Mouse (Mus musculus) spleen, postnatal 36 days (tissue): ENCODE measurements at regions not wholly inside any gene's neighbourhood (a gene's known extent, or its start where the extent isn't known, plus 50 kb on each side); places are given as distances from the start of the nearest gene placed in this dataset.

Experiments
- DNase-seq, 2 experiments: peaks; one replicate each; pipeline ENCODE4 v3.0.0; 2022; ENCODE audit warnings: low spot score in 2 of 2, mixed read lengths in 1 of 2

DNA sequence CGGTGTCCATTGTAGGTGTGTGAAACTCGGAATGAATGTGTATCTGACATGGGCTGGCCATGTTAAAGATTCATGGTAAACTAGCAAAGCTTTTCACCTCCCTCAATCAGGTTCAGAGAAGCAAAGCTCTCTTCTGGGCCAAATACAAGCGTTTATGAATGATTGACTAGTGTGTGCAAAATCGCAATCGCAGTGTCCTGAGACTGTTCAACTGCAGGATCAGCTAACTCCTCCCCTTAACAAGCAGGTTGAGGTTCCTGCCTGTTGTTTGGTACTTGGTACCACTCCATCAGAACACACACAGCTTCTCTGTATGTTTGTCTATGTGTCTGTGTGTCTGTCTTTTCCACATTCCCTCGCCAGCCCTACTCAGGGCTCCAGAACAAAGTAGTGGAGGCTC lies 458.6 kb downstream of the Cd83 start:
- DNase-seq = no peak

DNA sequence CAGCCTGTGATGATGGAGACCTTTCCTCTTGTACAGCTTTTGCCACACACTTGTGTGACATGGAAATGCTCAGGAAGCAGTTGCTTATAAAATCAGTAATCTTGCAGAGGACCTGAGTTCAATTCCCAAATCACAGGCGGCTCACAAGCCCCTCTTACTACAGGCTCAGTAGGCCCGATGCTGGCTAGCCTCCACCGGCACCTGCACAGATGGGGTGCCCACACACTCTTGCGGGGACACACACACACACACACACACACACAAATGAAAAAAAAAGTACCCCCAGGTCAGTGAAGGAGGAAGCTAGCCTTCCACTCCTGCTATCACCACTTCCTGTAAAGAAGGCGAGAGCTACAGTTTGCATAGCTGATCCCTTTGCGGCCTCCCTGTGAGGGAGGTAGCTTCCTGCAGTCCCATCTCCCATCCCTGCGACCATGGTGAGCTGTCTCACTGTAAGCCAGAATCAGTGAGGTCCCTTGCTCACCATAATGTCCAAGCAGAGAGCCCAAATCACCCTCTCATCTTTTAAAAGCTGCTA lies 462.2 kb downstream of the Cd83 start:
- peak; percentile 21 to 41 for DNase-seq

DNA sequence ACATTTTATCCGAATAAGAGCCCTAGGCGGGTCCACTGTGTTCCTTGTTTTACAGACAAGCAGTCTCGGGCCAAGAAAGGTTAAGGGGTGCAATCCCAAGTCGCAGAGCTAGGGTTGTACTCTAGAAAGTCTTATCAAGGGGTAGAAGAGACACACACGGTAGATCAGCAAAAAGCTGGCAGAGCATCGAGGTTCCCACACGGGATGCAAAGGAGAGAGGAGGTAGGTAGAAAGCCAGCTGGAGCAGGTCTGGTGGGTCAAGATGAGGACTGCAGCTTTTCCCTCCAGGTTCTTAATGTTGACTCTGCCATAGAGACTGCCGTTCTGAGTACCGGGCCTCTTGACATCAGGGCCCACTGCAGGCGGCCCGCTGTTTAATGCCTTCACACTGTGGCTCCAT lies 463.3 kb downstream of the Cd83 start:
- no peak for DNase-seq

DNA sequence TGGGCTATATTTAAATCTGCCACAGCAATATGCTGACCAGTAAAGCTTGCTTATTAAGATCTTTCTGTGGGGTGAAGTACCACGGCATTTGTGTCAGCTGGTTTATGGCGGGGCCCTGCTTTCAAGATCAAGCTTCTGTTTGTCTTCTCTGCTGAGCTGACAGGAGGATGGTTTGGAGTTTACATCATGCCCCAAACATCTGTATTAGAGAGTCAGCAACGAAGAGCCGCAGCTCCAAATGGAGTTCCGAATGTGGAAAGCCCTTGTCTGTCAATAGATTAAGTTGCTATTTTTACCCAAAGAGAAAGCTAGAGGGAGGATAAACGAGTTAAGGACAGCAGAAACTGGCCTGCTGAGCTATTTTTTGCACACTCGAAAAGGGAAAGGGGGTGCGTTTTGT lies 463.8 kb downstream of the Cd83 start:
- no peak for DNase-seq

DNA sequence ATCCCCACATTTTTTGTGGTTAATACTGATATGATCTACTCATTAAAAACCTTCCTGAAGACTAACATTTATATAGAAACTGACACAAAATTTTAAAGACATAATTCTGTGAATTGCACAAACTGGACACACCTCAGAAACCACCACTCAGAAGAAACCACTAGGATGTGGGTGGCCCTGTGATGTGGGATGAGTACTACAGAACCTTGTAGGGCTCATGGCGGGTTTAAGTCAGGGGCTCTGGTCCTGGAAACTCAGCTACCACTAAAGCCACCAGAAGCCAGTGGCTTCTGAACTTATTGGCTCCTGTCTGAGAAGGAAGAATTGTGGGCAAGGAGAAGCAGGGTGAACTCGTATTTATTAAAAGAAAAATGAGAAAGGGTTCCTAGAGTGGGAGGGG lies 464.5 kb downstream of the Cd83 start:
- no peak for DNase-seq

DNA sequence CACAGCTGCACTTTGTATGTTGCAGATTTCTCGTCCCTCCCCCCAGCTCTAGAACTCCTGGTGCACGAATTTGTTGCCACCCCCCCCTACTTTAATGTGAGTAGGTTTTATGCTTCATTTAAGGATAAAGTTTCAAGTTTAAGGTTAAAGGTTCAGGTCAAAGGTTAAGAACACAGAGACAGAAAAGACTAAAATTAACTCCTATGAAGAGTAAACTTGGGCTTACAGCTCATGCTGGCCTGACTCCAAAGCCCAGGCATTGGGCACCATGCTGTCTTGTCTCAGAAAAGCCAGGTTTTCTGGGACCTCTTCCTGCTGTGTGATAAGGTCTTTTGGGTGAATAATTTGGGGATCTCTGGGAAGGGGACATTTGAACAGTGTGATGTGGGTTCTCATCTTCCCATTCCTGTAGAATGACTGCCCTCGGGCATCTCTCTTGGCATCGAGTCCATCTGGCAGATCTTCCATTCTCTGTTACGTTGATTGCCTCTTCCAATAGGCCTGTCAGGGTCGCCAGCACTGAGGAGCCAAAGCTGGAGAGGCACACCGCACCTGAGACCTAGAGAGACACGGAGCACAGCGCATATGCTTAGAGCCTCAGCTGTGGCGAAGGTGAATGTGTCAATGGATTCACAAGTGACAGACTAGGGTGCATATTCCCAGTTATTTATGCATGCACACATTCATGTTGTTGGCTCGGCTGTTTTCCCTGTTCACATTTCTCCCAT lies 466.1 kb downstream of the Cd83 start:
- DNase-seq = no peak

DNA sequence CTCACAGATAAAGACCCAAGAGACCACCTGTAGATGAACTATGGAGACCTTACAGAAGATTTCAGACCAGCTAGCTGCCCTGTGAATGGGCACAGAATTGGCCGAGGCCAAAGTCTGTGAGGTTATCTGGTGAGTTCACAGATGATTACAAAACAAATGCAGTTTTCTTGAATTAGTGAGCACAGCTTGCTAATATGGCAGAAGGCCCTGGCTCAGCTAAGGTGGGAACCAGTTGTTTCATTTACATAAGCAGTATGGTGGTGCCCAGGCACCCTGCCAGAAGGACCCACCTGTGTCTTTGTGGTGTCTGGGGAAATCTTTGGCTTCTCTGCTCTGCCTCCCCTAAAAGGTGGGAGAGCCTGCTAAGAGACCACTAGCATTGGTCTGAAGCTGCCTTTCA lies 466.9 kb downstream of the Cd83 start:
- DNase-seq = no peak

DNA sequence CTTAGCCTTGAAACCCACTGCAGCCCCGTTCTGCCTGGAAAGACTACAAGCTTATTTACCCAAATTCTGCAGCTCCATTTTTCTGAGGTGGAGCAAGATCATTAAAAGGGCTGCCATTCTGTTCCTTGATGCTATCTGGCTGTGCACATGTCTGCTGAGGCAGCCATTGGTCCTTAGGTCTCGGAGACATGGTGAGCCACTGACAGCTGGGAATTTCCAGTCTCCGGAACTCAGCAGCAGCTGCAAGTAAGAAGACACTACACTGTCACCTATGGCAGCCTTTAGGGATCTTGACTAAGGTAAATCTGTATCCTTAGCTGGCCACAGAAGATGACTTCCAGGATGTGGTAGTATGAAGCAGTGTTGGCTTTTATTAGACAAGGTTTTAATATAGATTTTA lies 467.9 kb downstream of the Cd83 start:
- no peak for DNase-seq

DNA sequence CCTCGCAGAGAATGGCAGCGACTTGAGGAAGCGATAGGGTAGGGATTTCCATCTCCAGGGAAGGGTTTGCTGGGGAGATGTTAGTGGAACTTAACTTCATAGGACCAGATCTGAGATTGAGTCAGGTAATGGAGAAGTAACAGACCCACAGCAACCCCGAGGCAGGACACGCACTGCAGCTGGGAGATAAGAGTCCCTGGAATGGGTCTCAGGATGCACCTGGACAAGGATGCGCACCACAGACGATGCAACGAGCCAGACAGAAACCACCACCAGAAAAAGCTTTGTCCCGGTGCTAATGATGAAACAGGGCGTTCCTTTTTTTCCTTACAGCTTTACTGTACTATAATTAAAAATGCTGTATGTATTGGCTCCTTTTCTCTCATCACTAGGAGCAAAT lies 470.9 kb upstream of the Jarid2 start:
- DNase-seq = no peak

DNA sequence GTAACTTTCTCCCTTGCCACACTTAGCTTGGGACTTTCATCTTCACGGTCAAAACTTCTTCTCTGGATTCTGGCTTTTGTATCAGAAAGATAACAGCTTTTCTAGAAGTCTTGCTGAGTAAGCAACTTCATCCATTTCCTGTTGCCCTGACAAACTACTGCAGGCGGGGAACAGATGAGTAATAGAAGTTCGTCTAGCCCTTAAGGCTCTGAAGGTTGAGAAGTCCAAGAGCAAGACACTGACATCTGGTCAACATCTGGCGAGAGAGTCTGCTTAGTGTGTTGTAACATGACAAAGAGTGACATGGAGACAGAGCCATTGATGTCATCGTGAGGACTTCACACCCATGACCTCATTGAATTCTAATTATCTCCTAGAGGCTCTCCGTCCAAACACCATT lies 469.2 kb upstream of the Jarid2 start:
- no peak for DNase-seq

DNA sequence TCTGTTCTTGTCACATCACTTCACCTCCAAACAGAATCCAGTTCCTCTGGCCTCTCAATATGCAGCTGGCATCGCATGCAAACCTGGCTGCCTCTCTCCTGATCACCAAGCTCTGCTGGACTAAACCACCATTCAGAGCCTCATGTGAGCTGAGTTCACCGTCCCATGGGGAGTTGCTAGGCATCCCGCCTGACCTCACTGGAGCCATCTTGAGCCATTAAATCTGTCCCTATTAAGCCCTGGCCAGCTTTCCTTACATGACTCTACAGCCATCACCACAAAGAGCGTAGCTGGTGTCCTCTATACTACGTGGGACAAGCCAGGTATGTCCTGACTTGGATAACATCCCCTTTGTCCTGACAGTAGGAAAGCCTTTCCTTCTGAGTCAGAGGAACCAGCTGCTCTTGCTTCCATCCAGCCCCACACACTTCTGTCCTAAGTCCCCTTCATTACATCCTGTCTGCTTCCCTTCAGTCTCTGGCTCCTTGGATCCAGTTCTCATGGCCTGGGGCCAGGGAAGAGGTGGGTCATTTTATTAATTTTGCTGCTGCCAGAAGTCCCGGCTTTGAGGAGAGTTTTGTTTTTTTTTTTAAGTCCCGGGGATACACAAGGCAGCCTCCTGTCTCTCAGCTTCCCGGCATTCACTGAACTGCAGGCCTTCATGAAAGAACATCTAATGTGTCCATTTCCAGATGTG lies 468.5 kb upstream of the Jarid2 start:
- no peak for DNase-seq

DNA sequence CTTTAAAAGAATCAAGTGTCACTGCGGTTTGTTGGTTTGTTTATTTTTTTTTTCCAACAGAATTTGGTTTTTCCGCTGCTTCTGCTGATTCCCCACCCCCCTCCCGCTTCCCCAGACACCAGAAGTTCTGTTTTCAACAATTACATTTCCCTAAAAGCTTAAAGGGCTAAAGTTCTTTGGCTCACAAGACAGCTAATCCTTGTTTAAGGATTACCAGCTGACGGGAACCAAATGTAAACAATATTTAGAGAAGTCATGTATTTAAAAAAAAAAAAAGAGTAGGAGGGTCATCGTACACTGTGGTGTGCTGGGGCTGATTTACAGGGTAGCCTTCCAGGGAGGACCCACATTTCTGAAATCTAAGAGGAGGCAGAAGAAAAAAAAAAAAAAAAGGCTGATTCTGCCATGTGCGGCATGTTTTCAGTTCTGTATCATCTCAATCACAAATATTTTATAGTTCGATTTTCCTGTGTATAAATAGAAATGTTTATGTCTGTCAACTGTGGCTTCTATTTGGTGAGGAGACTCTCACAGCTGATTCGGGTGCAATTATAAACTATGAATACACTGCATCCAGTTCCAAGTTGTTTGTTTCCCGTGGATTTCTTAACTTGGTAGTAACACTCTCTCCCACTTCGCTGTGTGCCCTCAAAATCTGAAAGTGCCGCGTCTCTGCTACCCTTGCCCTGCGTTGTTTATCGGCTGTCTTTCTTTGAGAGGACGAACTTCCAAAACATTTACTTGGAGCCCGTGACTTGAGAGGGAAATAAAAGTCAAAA lies 456.3 kb upstream of the Jarid2 start:
- no peak for DNase-seq

DNA sequence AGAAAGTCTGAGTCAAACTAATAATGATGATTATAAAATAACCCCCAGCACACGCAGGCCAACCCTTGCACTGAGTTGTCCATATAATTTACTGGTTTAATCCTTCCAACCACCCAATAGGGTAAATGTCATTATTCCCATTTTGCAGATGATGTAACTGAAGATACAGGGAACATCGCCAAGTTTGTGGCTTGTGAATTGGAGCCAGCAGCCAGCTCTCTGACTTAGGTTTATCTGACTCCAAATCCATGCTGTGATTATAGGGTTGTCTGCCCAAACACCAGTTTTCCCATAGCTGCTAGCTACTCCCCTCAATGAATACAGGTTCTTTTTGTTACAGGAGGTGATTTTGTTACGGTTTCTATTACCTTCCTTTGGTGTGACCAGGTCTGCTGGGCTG lies 451.3 kb upstream of the Jarid2 start:
- DNase-seq = no peak

DNA sequence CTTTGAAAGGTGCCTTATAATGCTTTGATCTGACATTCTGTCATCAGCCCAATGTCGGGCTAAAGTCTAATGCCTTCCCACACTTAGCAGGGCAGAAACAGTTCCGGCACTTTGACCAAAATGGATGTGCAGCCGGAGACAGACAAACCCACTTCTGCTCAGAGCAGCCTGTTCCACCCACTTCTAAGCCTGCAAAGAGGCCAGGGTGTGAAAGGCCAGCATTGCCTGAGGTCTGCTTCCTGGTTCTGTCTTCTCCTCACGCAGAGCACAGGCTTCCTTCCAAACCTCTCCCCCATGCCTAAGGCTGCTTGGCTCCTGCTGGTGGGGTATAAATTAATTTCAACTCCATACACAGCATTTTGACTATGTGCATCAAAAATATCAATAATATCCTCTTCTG lies 450.2 kb upstream of the Jarid2 start:
- DNase-seq = no peak

DNA sequence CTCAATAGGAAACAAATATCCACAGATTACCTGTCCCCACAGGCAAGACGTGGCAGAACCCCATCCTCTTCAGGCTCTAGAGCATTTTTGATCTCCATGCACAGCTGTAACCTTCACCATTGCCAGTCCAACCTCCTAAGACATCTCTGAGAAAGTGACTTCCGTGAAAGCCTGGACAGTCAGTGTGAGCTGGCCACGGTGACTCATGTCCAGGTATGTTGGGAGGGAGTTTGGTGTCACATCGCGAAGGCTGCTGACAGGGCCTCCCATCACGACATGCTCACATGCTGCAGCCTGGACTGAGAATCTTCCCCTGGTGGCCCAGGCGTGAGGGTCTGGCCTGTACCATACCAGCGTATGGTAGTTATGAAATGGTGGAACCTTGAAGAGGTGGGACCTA lies 449.0 kb upstream of the Jarid2 start:
- DNase-seq = no peak

DNA sequence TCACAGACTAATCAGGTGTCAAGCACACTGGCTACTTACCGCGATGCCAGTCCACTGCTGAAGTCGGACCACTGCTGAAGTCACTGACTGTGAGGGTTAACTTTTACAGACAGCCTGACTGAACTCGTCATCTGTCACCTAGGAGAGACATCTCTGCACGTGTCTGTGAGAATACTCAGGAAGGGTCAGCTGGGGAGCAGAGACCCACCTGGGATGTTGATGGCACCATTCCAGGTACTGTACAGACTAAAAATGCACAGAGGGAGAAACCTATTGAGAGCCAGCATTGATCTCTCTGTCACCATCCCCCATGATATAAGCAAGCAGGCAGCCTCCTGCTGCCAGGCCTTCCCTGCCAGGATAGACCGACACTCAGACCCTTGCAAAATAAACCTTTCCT lies 447.5 kb upstream of the Jarid2 start:
- no peak for DNase-seq

DNA sequence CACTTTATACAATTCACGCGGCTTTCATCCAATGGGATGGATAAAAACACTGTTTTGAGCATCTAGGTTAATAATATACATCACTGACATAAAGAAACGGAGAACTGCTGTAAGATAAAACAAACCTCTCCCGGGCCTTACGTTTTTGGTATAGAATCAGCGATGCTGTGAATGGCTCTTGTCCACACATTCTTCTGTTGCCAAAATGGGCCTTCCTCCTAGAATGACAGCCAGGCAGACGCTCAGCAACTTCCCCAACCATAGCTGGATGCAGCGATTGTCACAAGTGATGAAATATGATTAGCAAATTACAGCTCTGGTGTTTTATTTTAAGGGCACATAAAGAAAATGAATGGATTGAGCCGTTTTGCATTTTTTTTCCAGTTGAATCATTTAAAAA lies 447.0 kb upstream of the Jarid2 start:
- DNase-seq = no peak

DNA sequence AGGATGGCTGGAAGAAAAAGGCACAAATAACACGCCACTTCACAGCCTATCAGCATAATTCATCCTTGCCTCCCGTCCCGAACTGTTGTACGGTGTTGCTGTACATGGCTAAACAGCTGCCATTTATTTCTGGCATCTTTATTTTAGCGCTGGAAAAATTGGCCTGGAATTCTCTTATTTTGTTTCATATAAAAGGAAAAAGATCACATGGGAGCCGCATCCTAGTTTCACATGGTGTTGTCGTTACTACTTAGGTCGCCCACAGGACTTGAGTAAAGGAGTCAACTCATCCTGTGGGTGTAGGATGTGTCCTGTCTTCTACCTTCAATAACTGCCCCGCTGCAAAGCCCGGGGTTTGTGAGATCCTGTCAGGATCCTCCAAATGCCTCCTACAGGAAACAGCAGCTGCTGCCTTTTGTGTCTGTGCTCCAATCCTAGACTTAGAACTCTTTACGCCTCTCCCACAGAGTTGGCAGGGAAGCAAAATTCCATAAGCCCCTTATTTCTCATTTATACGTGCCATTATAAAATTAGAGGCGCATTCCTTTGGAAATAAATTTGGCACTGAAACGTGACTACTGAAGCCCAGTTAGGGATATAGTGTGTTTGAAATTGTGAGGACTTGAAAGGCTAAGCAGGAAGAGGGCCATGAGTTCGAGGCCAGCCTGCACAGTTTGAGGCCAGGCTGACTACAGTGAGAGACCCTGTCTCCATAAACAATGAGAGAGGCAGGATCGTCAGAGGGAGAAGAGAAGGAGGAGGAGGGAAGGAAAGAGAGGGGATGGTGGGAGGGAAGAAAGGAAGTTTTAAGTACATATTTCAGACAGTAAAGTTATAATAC lies 446.3 kb upstream of the Jarid2 start:
- DNase-seq = no peak

DNA sequence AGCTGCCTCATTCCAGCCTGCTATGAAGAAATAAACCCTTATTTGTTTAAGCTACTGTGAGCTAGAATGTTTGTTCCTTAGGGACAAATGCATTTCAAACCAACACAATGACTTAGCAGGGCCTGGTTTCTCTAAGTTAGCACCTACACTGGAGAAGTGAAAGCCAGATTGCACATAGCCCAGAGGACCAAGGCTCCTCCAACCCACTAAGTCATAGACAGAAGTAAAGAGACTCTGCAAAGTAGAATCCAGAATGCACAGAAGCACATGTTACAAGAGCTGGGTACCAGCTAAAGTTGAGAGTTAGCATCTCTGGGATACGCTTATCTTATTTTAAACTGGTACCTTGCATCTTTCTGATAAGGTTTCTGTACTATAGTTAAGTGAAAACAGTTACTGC lies 443.4 kb upstream of the Jarid2 start:
- no peak for DNase-seq

DNA sequence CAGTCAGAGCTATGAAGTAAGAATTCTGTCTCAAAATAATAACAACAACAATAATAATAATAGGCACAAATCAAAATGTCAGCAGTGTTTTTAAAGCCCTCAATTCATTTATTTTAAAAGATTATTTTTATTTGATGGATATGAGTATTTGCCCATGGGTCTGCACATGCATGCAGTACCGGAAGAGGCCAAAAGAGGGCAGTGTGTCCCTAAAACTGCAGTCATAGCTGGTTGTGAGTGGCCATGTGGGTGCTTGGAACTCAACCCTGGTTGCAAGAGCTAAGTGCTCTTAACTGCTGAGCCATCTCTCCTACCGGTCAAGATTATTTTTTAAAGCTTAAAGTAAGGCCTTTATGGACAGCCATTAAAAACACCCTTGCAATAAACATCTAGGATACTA lies 439.1 kb upstream of the Jarid2 start:
- no peak for DNase-seq

DNA sequence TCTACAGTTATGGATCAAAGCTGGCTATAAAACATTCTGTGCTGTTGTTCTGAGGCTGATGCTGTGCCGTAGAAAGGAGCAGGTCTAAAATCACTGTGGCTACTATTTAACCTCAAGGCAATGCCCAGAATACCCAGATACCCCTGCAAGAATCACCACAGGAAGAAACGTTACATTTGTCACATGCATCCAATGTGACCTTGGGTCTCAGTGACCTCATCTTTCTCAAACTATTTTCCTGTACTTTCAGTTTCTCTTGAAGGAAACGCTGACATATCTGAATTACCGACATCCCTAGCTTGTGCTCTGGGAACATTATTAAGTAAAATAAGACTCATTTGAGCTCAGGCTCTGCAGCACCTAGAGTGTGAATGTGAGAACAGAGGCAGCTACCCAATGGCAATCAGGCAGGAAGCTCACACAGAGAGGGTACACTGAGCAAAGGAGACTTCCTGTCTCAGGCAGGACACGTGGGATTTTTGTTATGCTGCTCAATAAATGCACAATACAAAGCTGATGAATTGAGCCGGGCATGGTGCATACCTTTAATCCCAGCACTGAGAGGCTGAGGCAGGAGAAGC lies 436.7 kb upstream of the Jarid2 start:
- DNase-seq = peak in 1 of 2 experiments; percentile 27
